Mouse (Mus musculus): ENCODE data around the gene Syngr2. TPM values are rescaled to one million over a fixed set of nuclear protein-coding genes. Genes with fewer than 3 reads are reported as not detected.
"Not testable (repeated sequence)": the region's sequence is repeated elsewhere in the genome, so short reads cannot be mapped to it uniquely, and the experiment has no call there.

The Syngr2 gene
- polyA plus RNA-seq, 2 experiments = 41.4 to 75.8 TPM

GRCm38 (mm10) chr11:117786294-117786693 lies 23.2 kb upstream of the Syngr2 start:
- H3K9me3 ChIP-seq (ENCODE audit: control insufficient read depth, low read length) = no peaks in the 10 kb centered on the region
- WGBS = 10% methylated on average over 10 of the region's 10 CpGs
- peaks cover 14% of the 10 kb centered on the region for H3K4me1 ChIP-seq (ENCODE audit: control insufficient read depth, insufficient read depth, low read length)
- no peak overlapping the region for H3K27ac ChIP-seq (replicated peaks; ENCODE audit: low read depth, low read length)
- H3K27me3 ChIP-seq (ENCODE audit: control insufficient read depth, insufficient read depth, low read length) = no peaks in the 10 kb centered on the region
- ATAC-seq (ENCODE audit: low FRiP score, low read depth) = no peak
- no peaks in the 10 kb centered on the region for H3K36me3 ChIP-seq (ENCODE audit: control insufficient read depth, insufficient read depth, low read length)
- no peak overlapping the region for H3K4me3 ChIP-seq (replicated peaks; ENCODE audit: low read length)
- H3K4me2 ChIP-seq (replicated peaks; ENCODE audit: low read depth, low read length, severe bottlenecking) = no peak overlapping the region
- DNase-seq (ENCODE audit: low spot score) = no peak
- TF ChIP-seq POLR2A (IDR thresholded peaks at IDR 0.05; ENCODE audit: borderline replicate concordance, extremely low read depth, insufficient read depth, insufficient read length) = no peak
- no peak overlapping the region for H3K9ac ChIP-seq (ENCODE audit: low read depth, low read length, severe bottlenecking)

- H3K36me3 ChIP-seq (ENCODE audit: control insufficient read depth, insufficient read depth, low read length); H3K9ac ChIP-seq (ENCODE audit: low read depth, low read length, severe bottlenecking); H3K27ac ChIP-seq (replicated peaks; ENCODE audit: low read depth, low read length); ATAC-seq (ENCODE audit: low FRiP score, low read depth); H3K4me3 ChIP-seq (replicated peaks; ENCODE audit: low read length); H3K27me3 ChIP-seq (ENCODE audit: control insufficient read depth, insufficient read depth, low read length); H3K4me2 ChIP-seq (replicated peaks; ENCODE audit: low read depth, low read length, severe bottlenecking); DNase-seq (ENCODE audit: low spot score); H3K9me3 ChIP-seq (ENCODE audit: control insufficient read depth, low read length): not testable (repeated sequence)
- H3K4me1 ChIP-seq (ENCODE audit: control insufficient read depth, insufficient read depth, low read length) = peaks cover 11% of the 10 kb centered on the region
- 74% methylated on average over 7 of the region's 7 CpGs for WGBS
Measured at GRCm38 (mm10) chr11:117788481-117788880, 21.0 kb upstream of the Syngr2 start.

- WGBS = 7% methylated on average over 14 of the region's 14 CpGs
- ATAC-seq (ENCODE audit: low FRiP score, low read depth) (peak; percentile 16; the same call in 1 of the 2 replicates), DNase-seq (ENCODE audit: low spot score) (peak; percentile 62)
- H3K36me3 ChIP-seq (ENCODE audit: control insufficient read depth, insufficient read depth, low read length) = no peaks in the 10 kb centered on the region
- H3K9ac ChIP-seq (ENCODE audit: low read depth, low read length, severe bottlenecking) = no peak overlapping the region
- no peaks in the 10 kb centered on the region for H3K9me3 ChIP-seq (ENCODE audit: control insufficient read depth, low read length)
- no peak for TF ChIP-seq POLR2A (IDR thresholded peaks at IDR 0.05; ENCODE audit: borderline replicate concordance, extremely low read depth, insufficient read depth, insufficient read length)
- H3K27me3 ChIP-seq (ENCODE audit: control insufficient read depth, insufficient read depth, low read length) = no peaks in the 10 kb centered on the region
- no peak overlapping the region for H3K27ac ChIP-seq (replicated peaks; ENCODE audit: low read depth, low read length)
- H3K4me3 ChIP-seq (replicated peaks; ENCODE audit: low read length) = no peak overlapping the region
- peaks cover 11% of the 10 kb centered on the region for H3K4me1 ChIP-seq (ENCODE audit: control insufficient read depth, insufficient read depth, low read length)
- peak overlapping the region; percentile 28; the same call in 1 of the 2 replicates for H3K4me2 ChIP-seq (replicated peaks; ENCODE audit: low read depth, low read length, severe bottlenecking)
Measured at GRCm38 (mm10) chr11:117790286-117790685, 19.2 kb upstream of the Syngr2 start.

GRCm38 (mm10) chr11:117790703-117791440 lies 18.6 kb upstream of the Syngr2 start:
- Histone ChIP-seq H3K9me3 (ENCODE audit: control insufficient read depth, low read length) (no peaks in the 10 kb centered on the region), H3K4me1 (ENCODE audit: control insufficient read depth, insufficient read depth, low read length) (peaks cover 11% of the 10 kb centered on the region), H3K4me2 (replicated peaks; ENCODE audit: low read depth, low read length, severe bottlenecking) (peak overlapping the region; percentile 28; the same call in 1 of the 2 replicates), H3K36me3 (ENCODE audit: control insufficient read depth, insufficient read depth, low read length) (no peaks in the 10 kb centered on the region), H3K27me3 (ENCODE audit: control insufficient read depth, insufficient read depth, low read length) (no peaks in the 10 kb centered on the region), H3K4me3 (replicated peaks; ENCODE audit: low read length) (no peak overlapping the region), H3K9ac (ENCODE audit: low read depth, low read length, severe bottlenecking) (no peak overlapping the region), H3K27ac (replicated peaks; ENCODE audit: low read depth, low read length) (no peak overlapping the region)
- WGBS = 30% methylated on average over 23 of the region's 23 CpGs
- DNase-seq (ENCODE audit: low spot score) (no peak), ATAC-seq (ENCODE audit: low FRiP score, low read depth) (0 out of 2 replicates have a peak, but pooled peaks have one; percentile 11)
- no peak for TF ChIP-seq POLR2A (IDR thresholded peaks at IDR 0.05; ENCODE audit: borderline replicate concordance, extremely low read depth, insufficient read depth, insufficient read length)

GRCm38 (mm10) chr11:117791441-117791761 lies 18.1 kb upstream of the Syngr2 start:
- Histone ChIP-seq H3K36me3 (ENCODE audit: control insufficient read depth, insufficient read depth, low read length) (no peaks in the 10 kb centered on the region), H3K4me1 (ENCODE audit: control insufficient read depth, insufficient read depth, low read length) (peaks cover 11% of the 10 kb centered on the region), H3K4me3 (replicated peaks; ENCODE audit: low read length) (no peak overlapping the region), H3K4me2 (replicated peaks; ENCODE audit: low read depth, low read length, severe bottlenecking) (no peak overlapping the region), H3K27ac (replicated peaks; ENCODE audit: low read depth, low read length) (no peak overlapping the region), H3K27me3 (ENCODE audit: control insufficient read depth, insufficient read depth, low read length) (no peaks in the 10 kb centered on the region), H3K9me3 (ENCODE audit: control insufficient read depth, low read length) (no peaks in the 10 kb centered on the region), H3K9ac (ENCODE audit: low read depth, low read length, severe bottlenecking) (no peak overlapping the region)
- WGBS = 88% methylated on average over 9 of the region's 9 CpGs
- no peak for ATAC-seq (ENCODE audit: low FRiP score, low read depth)
- no peak for DNase-seq (ENCODE audit: low spot score)
- TF ChIP-seq POLR2A (IDR thresholded peaks at IDR 0.05; ENCODE audit: borderline replicate concordance, extremely low read depth, insufficient read depth, insufficient read length) = no peak
